Mouse (Mus musculus): ENCODE data around the gene Ltk.

Ltk gene

DNA sequence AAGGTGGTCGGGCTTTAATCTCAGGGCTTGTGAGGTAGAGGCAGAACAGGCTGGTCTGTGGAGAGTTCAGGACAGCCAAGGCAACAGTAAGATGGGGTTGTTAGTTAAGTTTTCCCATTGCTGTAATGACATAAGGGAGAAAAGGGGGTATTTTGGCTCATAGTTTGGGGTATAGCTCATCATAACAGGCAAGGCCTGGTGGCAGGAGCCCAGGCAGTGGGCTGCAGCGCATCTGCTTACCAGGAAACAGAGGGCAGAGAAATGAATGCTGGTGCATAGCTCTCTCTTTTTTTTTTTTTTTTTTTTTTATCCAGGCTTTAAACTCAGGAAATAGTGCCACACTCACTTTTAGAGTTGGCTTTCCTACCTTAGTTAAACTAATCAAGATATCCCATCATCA, 57.1 kb downstream of the Ltk start:
- no peak for DNase-seq (ENCODE audit: low spot score)

All from adipocyte (in vitro differentiated cells).